Mouse (Mus musculus): ENCODE measurements around the gene Cers2.

- TF ChIP-seq GATA1 (IDR thresholded peaks at IDR 0.05; ENCODE audit: borderline replicate concordance, low read length), result no peak
- TF ChIP-seq FLI1 (IDR thresholded peaks at IDR 0.05; ENCODE audit: low read length), result no peak
These were observed 1.4 kb downstream of the Cers2 start for GRCm38 (mm10) chr3:95315844-95316550.
